Mouse (Mus musculus): Measurements from ENCODE around the gene Prlr. TPM values are rescaled to one million over a fixed set of nuclear protein-coding genes. Genes with fewer than 3 reads are reported as not detected.

The Prlr gene
- total and polyA plus RNA-seq, 3 experiments = 1.1 to 5.5 (median 3.0) TPM

- Histone ChIP-seq H3K4me3 (no peak overlapping the region), H3K27me3 (ENCODE audit: control insufficient read depth, insufficient read depth, low read length) (no peaks in the 10 kb centered on the region), H3K9ac (ENCODE audit: low read depth, low read length) (no peak overlapping the region), H3K36me3 (ENCODE audit: control insufficient read depth, insufficient read depth, low read length) (no peaks in the 10 kb centered on the region), H3K27ac (no peak overlapping the region), H3K79me2 (replicated peaks; ENCODE audit: control insufficient read depth, insufficient read depth, low read length) (no peaks in the 10 kb centered on the region), H3K4me1 (ENCODE audit: control insufficient read depth, insufficient read depth, low read length) (no peaks in the 10 kb centered on the region)
- intact Hi-C loops (cut with DNase I) = no loop called here
- TF ChIP-seq CTCF (IDR thresholded peaks at IDR 0.05) (no peak), EP300 (IDR thresholded peaks at IDR 0.05; ENCODE audit: insufficient read depth, low read depth, low read length) (no peak), POLR2A (IDR thresholded peaks at IDR 0.05; ENCODE audit: insufficient read depth, low read depth, low read length) (no peak)
- DNase-seq = no peak
- 81% methylated on average over 4 of the region's 4 CpGs for WGBS
Observed at GRCm38 (mm10) chr15:10378338-10378959, 201.4 kb downstream of the Prlr start.

GRCm38 (mm10) chr15:10379757-10380458, 202.9 kb downstream of the Prlr start:
- H3K9ac ChIP-seq (ENCODE audit: low read depth, low read length) = no peak overlapping the region
- H3K79me2 ChIP-seq (replicated peaks; ENCODE audit: control insufficient read depth, insufficient read depth, low read length) = no peaks in the 10 kb centered on the region
- intact Hi-C loops (cut with DNase I) = no loop called here
- H3K4me3 ChIP-seq = no peak overlapping the region
- WGBS = 82% methylated on average over 3 of the region's 3 CpGs
- DNase-seq = no peak
- no peaks in the 10 kb centered on the region for H3K36me3 ChIP-seq (ENCODE audit: control insufficient read depth, insufficient read depth, low read length)
- no peaks in the 10 kb centered on the region for H3K27me3 ChIP-seq (ENCODE audit: control insufficient read depth, insufficient read depth, low read length)
- H3K4me1 ChIP-seq (ENCODE audit: control insufficient read depth, insufficient read depth, low read length) = no peaks in the 10 kb centered on the region
- TF ChIP-seq EP300 (IDR thresholded peaks at IDR 0.05; ENCODE audit: insufficient read depth, low read depth, low read length) = no peak
- TF ChIP-seq POLR2A (IDR thresholded peaks at IDR 0.05; ENCODE audit: insufficient read depth, low read depth, low read length) = no peak
- TF ChIP-seq CTCF (IDR thresholded peaks at IDR 0.05) = no peak
- H3K27ac ChIP-seq = no peak overlapping the region

- no peak overlapping the region for H3K27ac ChIP-seq
- no peaks in the 10 kb centered on the region for H3K36me3 ChIP-seq (ENCODE audit: control insufficient read depth, insufficient read depth, low read length)
- no peaks in the 10 kb centered on the region for H3K79me2 ChIP-seq (replicated peaks; ENCODE audit: control insufficient read depth, insufficient read depth, low read length)
- intact Hi-C loops (cut with DNase I) = no loop called here
- WGBS = 74% methylated on average over 2 of the region's 2 CpGs
- H3K4me3 ChIP-seq = no peak overlapping the region
- H3K9ac ChIP-seq (ENCODE audit: low read depth, low read length) = no peak overlapping the region
- H3K27me3 ChIP-seq (ENCODE audit: control insufficient read depth, insufficient read depth, low read length) = no peaks in the 10 kb centered on the region
- H3K4me1 ChIP-seq (ENCODE audit: control insufficient read depth, insufficient read depth, low read length) = no peaks in the 10 kb centered on the region
- no peak for DNase-seq
- TF ChIP-seq EP300 (IDR thresholded peaks at IDR 0.05; ENCODE audit: insufficient read depth, low read depth, low read length) (no peak), POLR2A (IDR thresholded peaks at IDR 0.05; ENCODE audit: insufficient read depth, low read depth, low read length) (no peak), CTCF (IDR thresholded peaks at IDR 0.05) (no peak)
Observed at GRCm38 (mm10) chr15:10387263-10387662, 210.2 kb downstream of the Prlr start.

Other genes with a start within 250 kb of the Prlr start
- not detected for gene Gm21973, start 148.1 kb downstream of the Prlr start, total RNA-seq (2021)
- gene Gm21973, start 148.1 kb downstream of the Prlr start, polyA plus RNA-seq (2012; rRNA removed) = not detected in 2 replicates
- gene Agxt2, start 181.3 kb downstream of the Prlr start, total RNA-seq (2021) = not detected
- gene Agxt2, start 181.3 kb downstream of the Prlr start, polyA plus RNA-seq (2012; rRNA removed) = not detected in 2 replicates

Data from heart, adult 2 months (tissue).